Mouse (Mus musculus) CD4-positive helper T cell, adult 2 months (primary cell): ENCODE measurements around the gene Ly6g6d.

Source experiments
- DNase-seq: peaks from one replicate; pipeline ENCODE4 v3.0.0-alpha.2; 2012; ENCODE audit warnings: low read depth, missing footprints, low spot score

The Ly6g6d gene

GRCm38 (mm10) chr17:35070556-35071229 lies 7.2 kb downstream of the Ly6g6d start:
- DNase-seq: no peak

- peak; percentile 31 for DNase-seq
Measured at GRCm38 (mm10) chr17:35068213-35068914, 9.5 kb downstream of the Ly6g6d start.

GRCm38 (mm10) chr17:35066084-35066483 lies 11.8 kb downstream of the Ly6g6d start, which contains the start of gene Mpig6b:
TSS of gene Mpig6b (minus strand) at chr17:35066184.
- no peak for DNase-seq

GRCm38 (mm10) chr17:35064951-35065947 lies 12.6 kb downstream of the Ly6g6d start, which contains the start of gene Ly6g6c:
TSS of gene Ly6g6c (plus strand) at chr17:35065388.
- peak; percentile 45 for DNase-seq

GRCm38 (mm10) chr17:35064378-35064877 lies 13.4 kb downstream of the Ly6g6d start:
- DNase-seq: no peak

- DNase-seq: no peak
Measured at GRCm38 (mm10) chr17:35063466-35063865, 14.4 kb downstream of the Ly6g6d start.

- no peak for DNase-seq
Measured at GRCm38 (mm10) chr17:35061299-35061698, 16.6 kb downstream of the Ly6g6d start.

- DNase-seq: no peak
Measured at GRCm38 (mm10) chr17:35060737-35061297, 17.0 kb downstream of the Ly6g6d start.

- no peak for DNase-seq
Measured at GRCm38 (mm10) chr17:35060071-35060470, 17.8 kb downstream of the Ly6g6d start.

GRCm38 (mm10) chr17:35058911-35059892 lies 18.7 kb downstream of the Ly6g6d start, which contains the start of gene Ddah2:
TSS of gene Ddah2 (plus strand) at chr17:35059035.
- DNase-seq: peak; percentile 84

- no peak for DNase-seq
Measured at GRCm38 (mm10) chr17:35058316-35058715, 19.5 kb downstream of the Ly6g6d start.

GRCm38 (mm10) chr17:35057090-35057489 lies 20.8 kb downstream of the Ly6g6d start:
- DNase-seq: no peak

GRCm38 (mm10) chr17:35055691-35056495 lies 22.0 kb downstream of the Ly6g6d start:
- no peak for DNase-seq

- DNase-seq: no peak
Measured at GRCm38 (mm10) chr17:35052271-35052798, 25.5 kb downstream of the Ly6g6d start.

GRCm38 (mm10) chr17:35051156-35052086 lies 26.4 kb downstream of the Ly6g6d start:
- peak; percentile 87 for DNase-seq

GRCm38 (mm10) chr17:35050126-35050750 lies 27.6 kb downstream of the Ly6g6d start:
- peak; percentile 79 for DNase-seq

- DNase-seq: peak; percentile 59
Measured at GRCm38 (mm10) chr17:35049561-35050016, 28.3 kb downstream of the Ly6g6d start, which contains the start of gene Clic1. TSS of gene Clic1 (plus strand) at chr17:35049966.
